In the genomic region with DNA sequence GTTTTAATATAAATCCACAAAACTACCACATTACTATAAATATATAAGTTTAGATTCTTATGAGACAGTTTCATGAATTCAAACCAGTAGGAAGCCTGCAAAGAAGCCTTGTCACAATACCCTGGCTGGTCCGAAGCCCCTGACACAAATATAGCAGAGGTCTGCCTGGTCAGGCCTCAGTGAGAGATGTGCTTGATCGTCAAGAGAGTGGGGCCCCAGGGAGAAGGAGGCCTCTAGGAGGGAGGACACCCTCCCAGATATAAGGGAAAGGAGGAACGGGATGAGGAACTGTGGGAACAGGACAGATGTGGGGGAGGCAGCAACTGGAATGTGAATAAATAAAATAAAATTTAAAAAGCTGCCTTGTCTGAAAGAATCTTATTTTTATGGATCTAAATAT, we compare ENCODE assay signal across 28 mouse cellular contexts.
"Had no signal": no experiment of that assay in that cellular context is flagged by ENCODE, and none has a peak within 500 bp of the region (broad histone marks: within the 10 kb centered on the region; RNA-seq: fewer than 3 reads in every experiment).

No protein-coding gene starts in this region.

- H3K9ac ChIP-seq: embryonic facial prominence, embryonic 12.5 days; embryonic facial prominence, embryonic 13.5 days; embryonic facial prominence, embryonic 15.5 days; forebrain, embryonic 12.5 days; forebrain, embryonic 13.5 days; forebrain, embryonic 15.5 days; forebrain, postnatal 0 days had no signal

- H3K9me3 ChIP-seq: embryonic facial prominence, embryonic 10.5 days; embryonic facial prominence, embryonic 12.5 days; embryonic facial prominence, embryonic 13.5 days; embryonic facial prominence, embryonic 15.5 days; forebrain, embryonic 10.5 days; forebrain, embryonic 12.5 days; forebrain, embryonic 13.5 days; forebrain, embryonic 15.5 days had no signal

- ATAC-seq: forebrain, embryonic 13.5 days; forebrain, embryonic 14.5 days; forebrain, embryonic 15.5 days; forebrain, embryonic 16.5 days; forebrain, postnatal 0 days had no signal

- H3K27ac ChIP-seq: embryonic facial prominence, embryonic 10.5 days; embryonic facial prominence, embryonic 12.5 days; embryonic facial prominence, embryonic 13.5 days; embryonic facial prominence, embryonic 15.5 days; forebrain, embryonic 10.5 days; forebrain, embryonic 12.5 days; forebrain, embryonic 13.5 days; forebrain, embryonic 15.5 days; gastrocnemius, adult 2 months had no signal

- H3K4me1 ChIP-seq: embryonic facial prominence, embryonic 10.5 days; embryonic facial prominence, embryonic 12.5 days; embryonic facial prominence, embryonic 13.5 days; embryonic facial prominence, embryonic 15.5 days; forebrain, embryonic 10.5 days; forebrain, embryonic 12.5 days; forebrain, embryonic 13.5 days; forebrain, embryonic 15.5 days had no signal

- H3K36me3 ChIP-seq: embryonic facial prominence, embryonic 10.5 days; embryonic facial prominence, embryonic 12.5 days; embryonic facial prominence, embryonic 13.5 days; embryonic facial prominence, embryonic 15.5 days; forebrain, embryonic 10.5 days; forebrain, embryonic 12.5 days; forebrain, embryonic 15.5 days had no signal

- DNase-seq: cerebellum, adult 18-20 months; cerebellum, adult 2 months; cerebellum, adult 8-10 months; cerebellum, adult 9-10 months; cerebellum, adult 9-11 months; cerebellum, postnatal 10 days; cerebellum, postnatal 14 days; cerebellum, postnatal 25 days; cerebellum, postnatal 36 days; embryo, embryonic 11 days; forebrain, postnatal 0 days; gastrocnemius, adult 2 months; gastrocnemius, postnatal 10 days; gastrocnemius, postnatal 14 days; gastrocnemius, postnatal 25 days; gastrocnemius, postnatal 36 days; heart, adult 11 months had no signal

- H3K27me3 ChIP-seq: embryonic facial prominence, embryonic 12.5 days; embryonic facial prominence, embryonic 13.5 days; embryonic facial prominence, embryonic 15.5 days; forebrain, embryonic 12.5 days; forebrain, embryonic 13.5 days; forebrain, embryonic 15.5 days had no signal

- H3K4me2 ChIP-seq: embryonic facial prominence, embryonic 12.5 days; embryonic facial prominence, embryonic 13.5 days; embryonic facial prominence, embryonic 15.5 days; forebrain, embryonic 12.5 days; forebrain, embryonic 13.5 days; forebrain, embryonic 15.5 days had no signal

- H3K4me3 ChIP-seq: embryonic facial prominence, embryonic 10.5 days; embryonic facial prominence, embryonic 12.5 days; embryonic facial prominence, embryonic 13.5 days; embryonic facial prominence, embryonic 15.5 days; erythroblast, embryonic 14.5 days; forebrain, embryonic 10.5 days; forebrain, embryonic 12.5 days; forebrain, embryonic 13.5 days; forebrain, embryonic 15.5 days; gastrocnemius, adult 2 months had no signal
